Mouse (Mus musculus): ENCODE data around the gene Rnf185. TPM values are rescaled to one million over a fixed set of nuclear protein-coding genes. Genes with fewer than 3 reads are reported as not detected.
A peak's percentile ranks its signal among the peaks of the same experiment; 100 is the strongest.

The Rnf185 gene
- polyA plus RNA-seq, 1 experiment from 2014 or later: 20.6 TPM

DNA sequence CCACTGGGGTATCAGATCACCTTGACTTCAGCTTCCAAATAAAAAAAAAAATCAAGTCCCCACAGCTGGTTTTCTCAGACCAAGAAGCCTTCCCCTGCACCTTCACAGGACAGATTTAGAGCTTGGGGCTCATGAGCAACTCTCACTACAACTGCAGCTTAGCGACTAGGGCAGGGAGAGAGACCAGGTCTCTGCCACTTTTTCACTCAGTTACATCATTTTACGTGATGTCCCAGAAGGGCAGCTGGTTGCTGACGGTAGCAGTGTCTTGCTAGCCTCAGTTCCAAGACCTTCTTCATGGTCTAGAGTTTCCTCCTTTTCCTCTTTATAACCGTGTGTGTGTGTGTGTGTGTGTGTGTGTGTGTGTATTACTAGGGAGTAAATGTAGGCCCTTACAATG, 18.4 kb downstream of the Rnf185 start:
- H3K36me3 ChIP-seq (ENCODE audit: control insufficient read depth, insufficient read depth, low read length): no peaks in the 10 kb centered on the region
- no peaks in the 10 kb centered on the region for H3K9me3 ChIP-seq (ENCODE audit: control insufficient read depth, low read length)
- DNase-seq (ENCODE audit: low spot score) (no peak), ATAC-seq (replicated peaks; ENCODE audit: low FRiP score) (no peak)
- no peak overlapping the region for H3K27ac ChIP-seq (ENCODE audit: low read depth, low read length)
- WGBS: 74% methylated on average over 4 of the region's 4 CpGs
- no peaks in the 10 kb centered on the region for H3K4me1 ChIP-seq (replicated peaks; ENCODE audit: control insufficient read depth, insufficient read depth, low read length)
- H3K4me3 ChIP-seq (ENCODE audit: low read depth, low read length): no peak overlapping the region
- no peak overlapping the region for H3K9ac ChIP-seq (ENCODE audit: low read depth, low read length)
- H3K27me3 ChIP-seq (replicated peaks; ENCODE audit: control insufficient read depth, insufficient read depth, low read length): no peaks in the 10 kb centered on the region
- no peak overlapping the region for H3K4me2 ChIP-seq

DNA sequence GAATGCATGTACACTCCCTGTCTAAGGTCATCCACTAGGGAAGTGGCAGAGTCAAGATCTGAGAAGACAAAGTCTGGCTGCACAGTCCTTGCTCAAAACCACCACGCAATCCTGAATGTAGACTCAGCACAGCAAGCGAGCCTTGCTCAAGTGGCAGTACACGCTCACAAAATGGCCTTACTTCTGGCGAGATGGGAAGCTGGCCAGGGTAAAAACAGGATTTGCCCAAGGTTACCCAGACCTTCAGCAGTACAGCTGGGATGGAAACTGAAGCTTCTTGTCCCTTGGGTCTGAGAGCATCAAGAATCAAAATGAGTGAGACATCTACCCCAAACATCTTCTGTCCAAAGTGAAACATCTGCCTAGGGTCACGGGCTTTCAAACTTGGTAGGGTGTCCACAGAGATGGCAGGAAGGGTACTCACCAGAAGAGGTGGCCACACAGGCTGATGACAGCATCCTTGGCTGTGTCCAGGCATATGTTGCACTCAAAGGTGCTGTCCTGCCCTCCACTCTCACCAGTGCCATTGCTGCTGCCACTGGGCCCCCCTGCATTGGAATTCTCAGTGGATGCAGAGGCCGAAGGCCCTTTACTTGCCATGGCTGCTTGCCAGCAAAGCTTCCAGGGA, 20.1 kb downstream of the Rnf185 start:
- ATAC-seq (replicated peaks; ENCODE audit: low FRiP score) (no peak), DNase-seq (ENCODE audit: low spot score) (no peak)
- Histone ChIP-seq H3K36me3 (ENCODE audit: control insufficient read depth, insufficient read depth, low read length) (no peaks in the 10 kb centered on the region), H3K4me2 (no peak overlapping the region), H3K27ac (ENCODE audit: low read depth, low read length) (no peak overlapping the region), H3K4me3 (ENCODE audit: low read depth, low read length) (no peak overlapping the region), H3K4me1 (replicated peaks; ENCODE audit: control insufficient read depth, insufficient read depth, low read length) (no peaks in the 10 kb centered on the region), H3K9me3 (ENCODE audit: control insufficient read depth, low read length) (no peaks in the 10 kb centered on the region), H3K27me3 (replicated peaks; ENCODE audit: control insufficient read depth, insufficient read depth, low read length) (no peaks in the 10 kb centered on the region), H3K9ac (ENCODE audit: low read depth, low read length) (no peak overlapping the region)
- WGBS: 88% methylated on average over 6 of the region's 6 CpGs

DNA sequence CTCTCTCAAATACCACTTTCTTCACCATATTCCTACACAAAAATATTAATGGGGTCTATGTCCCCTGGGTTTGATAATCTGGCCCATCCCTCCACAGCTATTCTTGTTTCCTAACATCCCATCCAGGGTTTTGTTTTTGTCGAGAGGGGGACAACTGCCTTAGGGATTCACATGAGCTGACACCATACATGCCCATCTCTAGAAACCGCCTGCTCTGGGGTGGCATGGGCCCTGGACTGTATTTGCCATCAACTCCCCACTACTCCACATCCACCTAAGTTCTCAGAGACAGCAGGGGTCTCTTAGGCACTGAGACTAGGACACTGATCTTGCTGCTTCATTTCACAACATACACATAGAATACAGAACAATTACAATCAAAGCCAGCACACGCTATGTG, 20.6 kb downstream of the Rnf185 start:
- H3K4me2 ChIP-seq: no peak overlapping the region
- no peaks in the 10 kb centered on the region for H3K27me3 ChIP-seq (replicated peaks; ENCODE audit: control insufficient read depth, insufficient read depth, low read length)
- H3K27ac ChIP-seq (ENCODE audit: low read depth, low read length): no peak overlapping the region
- H3K4me3 ChIP-seq (ENCODE audit: low read depth, low read length): no peak overlapping the region
- 86% methylated on average over 3 of the region's 3 CpGs for WGBS
- no peaks in the 10 kb centered on the region for H3K36me3 ChIP-seq (ENCODE audit: control insufficient read depth, insufficient read depth, low read length)
- ATAC-seq (replicated peaks; ENCODE audit: low FRiP score): no peak
- no peak overlapping the region for H3K9ac ChIP-seq (ENCODE audit: low read depth, low read length)
- no peaks in the 10 kb centered on the region for H3K4me1 ChIP-seq (replicated peaks; ENCODE audit: control insufficient read depth, insufficient read depth, low read length)
- H3K9me3 ChIP-seq (ENCODE audit: control insufficient read depth, low read length): no peaks in the 10 kb centered on the region
- no peak for DNase-seq (ENCODE audit: low spot score)

DNA sequence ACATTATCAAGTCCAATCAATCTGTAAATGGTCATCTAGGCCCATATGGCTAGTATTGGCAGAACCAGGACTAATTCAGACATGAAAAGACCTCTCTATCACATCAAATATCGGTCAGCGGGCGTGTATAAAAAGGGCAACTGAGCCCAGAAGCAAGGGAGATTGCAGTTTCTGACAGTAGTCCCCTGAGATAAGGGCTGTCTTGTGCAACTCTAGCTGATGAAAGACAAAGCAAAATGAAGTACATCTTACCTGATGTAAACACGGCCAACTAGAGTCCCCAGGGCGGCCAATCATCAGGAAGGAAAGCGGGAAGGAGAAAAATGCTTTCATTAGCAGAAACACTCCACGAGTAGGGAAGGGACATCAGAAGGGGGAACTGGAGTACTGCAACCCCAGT, 23.5 kb downstream of the Rnf185 start:
- ATAC-seq (replicated peaks; ENCODE audit: low FRiP score) (no peak), DNase-seq (ENCODE audit: low spot score) (no peak)
- Histone ChIP-seq H3K9me3 (ENCODE audit: control insufficient read depth, low read length) (no peaks in the 10 kb centered on the region), H3K4me3 (ENCODE audit: low read depth, low read length) (no peak overlapping the region), H3K27ac (ENCODE audit: low read depth, low read length) (no peak overlapping the region), H3K4me2 (no peak overlapping the region), H3K36me3 (ENCODE audit: control insufficient read depth, insufficient read depth, low read length) (0 out of 2 replicates have a peak, but pooled peaks cover 2% of the 10 kb centered on the region), H3K4me1 (replicated peaks; ENCODE audit: control insufficient read depth, insufficient read depth, low read length) (no peaks in the 10 kb centered on the region), H3K27me3 (replicated peaks; ENCODE audit: control insufficient read depth, insufficient read depth, low read length) (no peaks in the 10 kb centered on the region), H3K9ac (ENCODE audit: low read depth, low read length) (no peak overlapping the region)
- 79% methylated on average over 7 of the region's 7 CpGs for WGBS

DNA sequence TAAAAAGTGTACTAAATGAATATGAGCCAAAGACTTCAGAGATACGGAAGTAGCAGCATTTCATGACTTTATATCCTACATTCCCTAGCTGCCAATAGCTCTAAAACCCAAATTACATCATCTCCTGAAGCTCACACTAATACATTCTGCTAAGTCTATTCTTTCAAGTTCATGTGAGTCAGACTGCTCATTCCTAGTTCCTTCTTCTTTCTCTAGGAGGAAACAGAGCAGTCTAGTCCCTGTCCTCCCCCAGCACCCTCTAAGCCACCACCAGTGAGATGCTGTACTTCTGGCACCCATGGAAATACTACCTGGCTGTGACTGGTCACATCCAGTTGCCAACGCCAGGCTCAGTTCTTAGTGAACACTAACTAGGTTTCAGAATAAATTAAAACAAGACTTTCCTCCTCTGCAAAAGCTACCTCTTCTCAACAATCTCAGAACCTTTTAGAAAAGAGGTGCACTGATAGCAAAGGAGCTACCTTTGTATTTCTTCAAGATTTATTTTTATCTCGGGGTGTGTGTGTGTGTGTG, 24.4 kb downstream of the Rnf185 start:
- H3K9me3 ChIP-seq (ENCODE audit: control insufficient read depth, low read length): no peaks in the 10 kb centered on the region
- H3K4me2 ChIP-seq: no peak overlapping the region
- no peak overlapping the region for H3K4me3 ChIP-seq (ENCODE audit: low read depth, low read length)
- no peak overlapping the region for H3K9ac ChIP-seq (ENCODE audit: low read depth, low read length)
- no peak for DNase-seq (ENCODE audit: low spot score)
- 81% methylated on average over 3 of the region's 3 CpGs for WGBS
- ATAC-seq (replicated peaks; ENCODE audit: low FRiP score): no peak
- H3K36me3 ChIP-seq (ENCODE audit: control insufficient read depth, insufficient read depth, low read length): peaks cover 4% of the 10 kb centered on the region; the same call in 1 of the 2 replicates
- H3K27ac ChIP-seq (ENCODE audit: low read depth, low read length): no peak overlapping the region
- no peaks in the 10 kb centered on the region for H3K4me1 ChIP-seq (replicated peaks; ENCODE audit: control insufficient read depth, insufficient read depth, low read length)
- H3K27me3 ChIP-seq (replicated peaks; ENCODE audit: control insufficient read depth, insufficient read depth, low read length): no peaks in the 10 kb centered on the region

DNA sequence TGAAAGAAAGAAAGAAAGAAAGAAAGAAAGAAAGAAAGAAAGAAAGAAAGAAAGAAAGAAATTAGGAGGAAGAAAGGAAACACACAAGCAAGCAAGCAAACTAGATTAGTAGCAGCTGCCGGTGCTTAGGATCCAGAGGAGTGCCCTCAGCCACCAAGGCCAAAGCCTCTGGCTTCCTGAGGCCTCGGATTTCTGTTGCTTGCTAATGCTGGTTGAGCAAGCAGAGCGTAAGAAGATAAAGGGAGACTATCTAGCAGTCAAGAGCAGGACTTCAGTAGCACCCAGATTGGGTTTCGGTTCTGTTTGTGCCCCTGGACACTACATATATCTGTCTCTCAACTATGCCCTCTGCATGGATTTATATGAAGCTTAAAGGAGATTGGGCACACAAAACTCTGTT, 29.9 kb downstream of the Rnf185 start:
- Histone ChIP-seq H3K27me3 (replicated peaks; ENCODE audit: control insufficient read depth, insufficient read depth, low read length) (no peaks in the 10 kb centered on the region), H3K27ac (ENCODE audit: low read depth, low read length) (no peak overlapping the region), H3K9me3 (ENCODE audit: control insufficient read depth, low read length) (no peaks in the 10 kb centered on the region), H3K4me1 (replicated peaks; ENCODE audit: control insufficient read depth, insufficient read depth, low read length) (no peaks in the 10 kb centered on the region), H3K4me2 (no peak overlapping the region), H3K4me3 (ENCODE audit: low read depth, low read length) (no peak overlapping the region), H3K9ac (ENCODE audit: low read depth, low read length) (no peak overlapping the region), H3K36me3 (ENCODE audit: control insufficient read depth, insufficient read depth, low read length) (peaks cover 4% of the 10 kb centered on the region; the same call in 1 of the 2 replicates)
- 82% methylated on average over 4 of the region's 4 CpGs for WGBS
- no peak for DNase-seq (ENCODE audit: low spot score)
- no peak for ATAC-seq (replicated peaks; ENCODE audit: low FRiP score)

DNA sequence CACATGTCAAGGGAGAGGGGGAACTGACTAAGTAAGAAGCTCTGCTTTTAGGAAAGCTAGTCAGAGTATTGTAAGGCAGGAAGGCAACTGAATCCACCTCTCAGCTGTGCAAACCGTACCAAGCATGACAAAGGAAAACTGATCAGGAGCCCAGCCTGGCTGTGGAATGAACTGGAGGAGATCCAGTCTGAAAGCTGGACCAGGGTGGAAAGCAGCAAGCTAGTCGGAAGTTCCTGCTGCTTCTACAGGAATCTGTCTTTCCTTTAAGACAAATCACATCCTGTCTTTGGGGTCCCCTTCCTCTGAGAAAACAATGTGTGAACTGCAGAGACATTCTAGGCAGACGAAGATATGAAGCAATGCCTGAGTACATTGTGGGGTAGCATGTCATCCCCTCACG, 33.4 kb downstream of the Rnf185 start:
- 54% methylated on average over 4 of the region's 4 CpGs for WGBS

DNA sequence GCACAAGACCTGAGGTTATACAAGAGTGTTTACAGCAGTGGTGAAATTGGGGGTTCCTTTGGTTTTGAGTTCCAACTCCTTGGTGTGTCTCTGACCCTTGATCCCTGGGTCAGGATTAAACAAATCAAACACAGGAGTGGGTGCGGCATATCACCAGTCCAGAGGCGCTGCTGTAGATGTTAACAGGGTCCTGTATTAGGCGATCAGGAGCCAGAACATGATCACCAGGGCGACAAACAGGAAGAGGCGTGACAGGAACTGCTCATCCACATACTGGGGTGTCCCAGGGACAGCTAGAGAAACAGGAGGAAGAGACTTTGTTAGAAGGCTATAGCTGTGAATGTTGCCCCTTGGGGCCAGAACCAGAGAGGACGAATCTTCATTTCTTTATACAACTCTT, 34.4 kb downstream of the Rnf185 start:
- DNase-seq (ENCODE audit: low spot score): no peak
- Histone ChIP-seq H3K27ac (ENCODE audit: low read depth, low read length) (no peak overlapping the region), H3K9me3 (ENCODE audit: control insufficient read depth, low read length) (no peaks in the 10 kb centered on the region), H3K9ac (ENCODE audit: low read depth, low read length) (no peak overlapping the region), H3K4me1 (replicated peaks; ENCODE audit: control insufficient read depth, insufficient read depth, low read length) (no peaks in the 10 kb centered on the region), H3K36me3 (ENCODE audit: control insufficient read depth, insufficient read depth, low read length) (peaks cover 5% of the 10 kb centered on the region; the same call in 1 of the 2 replicates), H3K4me2 (no peak overlapping the region), H3K27me3 (replicated peaks; ENCODE audit: control insufficient read depth, insufficient read depth, low read length) (no peaks in the 10 kb centered on the region), H3K4me3 (ENCODE audit: low read depth, low read length) (no peak overlapping the region)
- ATAC-seq (replicated peaks; ENCODE audit: low FRiP score): no peak
- WGBS: 60% methylated on average over 6 of the region's 6 CpGs

More for the DNA sequence above, 33.4 kb downstream of the Rnf185 start:
- H3K4me1 ChIP-seq (replicated peaks; ENCODE audit: control insufficient read depth, insufficient read depth, low read length): no peaks in the 10 kb centered on the region
- H3K36me3 ChIP-seq (ENCODE audit: control insufficient read depth, insufficient read depth, low read length): peaks cover 8% of the 10 kb centered on the region; the same call in 1 of the 2 replicates
- no peak; the same call in 1 of the 2 replicates for ATAC-seq (replicated peaks; ENCODE audit: low FRiP score)
- DNase-seq (ENCODE audit: low spot score): no peak
- H3K4me3 ChIP-seq (ENCODE audit: low read depth, low read length): no peak overlapping the region
- H3K9me3 ChIP-seq (ENCODE audit: control insufficient read depth, low read length): no peaks in the 10 kb centered on the region
- H3K27ac ChIP-seq (ENCODE audit: low read depth, low read length): peak overlapping the region; percentile 32; the same call in 1 of the 2 replicates
- H3K4me2 ChIP-seq: no peak overlapping the region
- H3K27me3 ChIP-seq (replicated peaks; ENCODE audit: control insufficient read depth, insufficient read depth, low read length): no peaks in the 10 kb centered on the region
- H3K9ac ChIP-seq (ENCODE audit: low read depth, low read length): no peak overlapping the region

DNA sequence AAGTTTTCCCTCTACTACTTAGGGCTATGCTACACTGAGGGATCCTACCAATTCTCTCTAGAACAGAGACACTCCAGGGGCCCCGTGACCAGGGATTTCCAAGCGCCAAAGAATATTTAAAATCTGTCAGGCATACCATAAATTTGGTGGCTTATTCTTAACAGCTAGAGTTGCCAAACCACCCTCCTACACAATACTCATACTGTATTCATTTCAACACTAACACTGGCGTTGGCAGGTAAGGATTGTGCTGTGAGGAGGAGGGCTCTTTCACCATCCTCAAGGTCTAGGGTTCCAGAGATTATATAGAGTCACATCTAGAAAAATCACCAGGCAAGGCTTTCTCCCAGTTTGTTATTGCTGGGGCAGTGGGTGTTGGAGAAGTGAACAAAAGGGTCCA, 35.8 kb downstream of the Rnf185 start:
- DNase-seq (ENCODE audit: low spot score): no peak
- H3K27me3 ChIP-seq (replicated peaks; ENCODE audit: control insufficient read depth, insufficient read depth, low read length): no peaks in the 10 kb centered on the region
- H3K36me3 ChIP-seq (ENCODE audit: control insufficient read depth, insufficient read depth, low read length): peaks cover 5% of the 10 kb centered on the region; the same call in 1 of the 2 replicates
- H3K9ac ChIP-seq (ENCODE audit: low read depth, low read length): no peak overlapping the region
- no peak overlapping the region for H3K4me3 ChIP-seq (ENCODE audit: low read depth, low read length)
- H3K9me3 ChIP-seq (ENCODE audit: control insufficient read depth, low read length): no peaks in the 10 kb centered on the region
- no peak overlapping the region for H3K4me2 ChIP-seq
- H3K27ac ChIP-seq (ENCODE audit: low read depth, low read length): no peak overlapping the region
- ATAC-seq (replicated peaks; ENCODE audit: low FRiP score): no peak
- H3K4me1 ChIP-seq (replicated peaks; ENCODE audit: control insufficient read depth, insufficient read depth, low read length): no peaks in the 10 kb centered on the region
- WGBS: 87% methylated on average over 3 of the region's 3 CpGs

Measured in liver, embryonic 11.5 days (tissue).